Mouse (Mus musculus) MEL-GATA-1-ER (cell line): ENCODE measurements around the gene Olfr1338.
"Not testable (repeated sequence)": the region's sequence is repeated elsewhere in the genome, so short reads cannot be mapped to it uniquely, and the experiment has no call there.

ENCODE experiments used
- DNase-seq: peaks from one replicate; pipeline ENCODE4 v3.0.0-alpha.2; 2012; ENCODE audit warnings: low read depth; ENCODE audit errors: extremely low read depth

Olfr1338 gene

DNA sequence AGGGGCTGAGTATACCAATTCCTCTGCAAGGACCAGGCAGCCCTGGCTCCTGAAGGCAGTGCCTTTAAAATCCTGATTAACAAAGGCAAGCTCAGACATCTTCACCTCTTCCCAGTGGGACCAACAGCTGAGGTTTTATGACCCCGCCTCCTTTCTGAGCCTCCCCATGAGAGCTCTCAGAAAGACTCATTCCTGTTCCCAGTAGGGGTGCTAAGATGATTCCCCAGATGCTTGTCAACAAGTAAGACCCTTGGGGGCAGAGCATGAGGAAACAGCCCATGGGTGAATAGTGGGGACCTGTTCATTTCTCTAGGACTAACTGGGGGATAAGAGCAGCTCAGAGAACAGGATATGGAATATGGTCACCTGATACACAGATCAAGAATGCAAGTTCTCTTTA lies at the start of gene Olfr1338:
Olfr1338 (minus strand) TSS at position 101 of the 400 bp plus-strand sequence.
- no peak for DNase-seq

DNA sequence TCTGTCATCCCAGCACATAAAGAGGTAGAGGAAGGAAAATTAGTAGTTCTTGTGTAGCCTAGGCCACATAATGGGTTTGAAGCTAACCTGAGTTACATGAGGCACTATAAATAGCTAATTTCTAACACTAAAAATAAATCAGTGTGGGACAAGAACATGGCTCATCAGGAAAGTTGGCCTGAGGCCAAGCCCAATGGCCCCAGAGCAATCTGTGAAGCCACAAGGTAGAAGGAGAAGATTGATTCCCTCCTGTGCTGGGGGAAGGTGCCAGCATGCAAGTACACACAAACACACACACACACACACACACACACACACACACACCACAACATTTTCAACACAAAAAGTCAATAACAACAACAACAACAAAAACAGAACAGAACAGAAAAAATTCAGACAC lies 34.3 kb upstream of the Olfr1338 start:
- not testable (repeated sequence) for DNase-seq

- no peak for DNase-seq
Observed at GRCm38 (mm10) chr4:118782486-118782885, 23.9 kb upstream of the Olfr1338 start, which contains the start of gene Olfr1337. TSS of gene Olfr1337 (minus strand) at chr4:118782586.

- no peak for DNase-seq
Observed at GRCm38 (mm10) chr4:118741881-118742280, 16.7 kb downstream of the Olfr1338 start.

GRCm38 (mm10) chr4:118740988-118741698 lies 17.4 kb downstream of the Olfr1338 start:
- DNase-seq: no peak

DNA sequence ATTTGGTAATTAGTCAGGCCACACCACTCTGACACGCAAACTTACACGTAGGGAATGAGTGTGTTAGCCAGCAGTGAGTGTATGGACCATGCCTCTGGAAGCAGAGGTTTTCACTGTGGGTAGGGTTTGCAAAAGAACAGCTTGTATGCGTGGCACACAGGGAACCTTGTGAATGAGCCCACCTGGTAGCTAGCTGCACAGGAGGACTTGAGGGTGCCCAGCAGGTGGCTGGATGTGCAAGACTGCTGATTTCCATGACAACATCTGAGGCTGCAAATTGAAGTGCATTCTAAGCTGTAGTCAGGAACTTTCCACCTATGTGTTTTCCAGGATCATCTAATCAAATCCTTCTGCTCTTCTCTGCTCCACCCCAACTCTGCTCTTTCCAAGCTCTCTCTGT lies 19.0 kb downstream of the Olfr1338 start:
- no peak for DNase-seq

GRCm38 (mm10) chr4:118731875-118732274 lies 26.7 kb downstream of the Olfr1338 start, which contains the start of gene Olfr1339:
TSS of gene Olfr1339 (plus strand) at chr4:118732175.
- no peak for DNase-seq

- DNase-seq: peak; percentile 4
Observed at GRCm38 (mm10) chr4:118721742-118722483, 36.6 kb downstream of the Olfr1338 start.

GRCm38 (mm10) chr4:118719838-118720237 lies 38.7 kb downstream of the Olfr1338 start, which contains the start of gene Olfr1340:
TSS of gene Olfr1340 (plus strand) at chr4:118720138.
- DNase-seq: no peak

DNA sequence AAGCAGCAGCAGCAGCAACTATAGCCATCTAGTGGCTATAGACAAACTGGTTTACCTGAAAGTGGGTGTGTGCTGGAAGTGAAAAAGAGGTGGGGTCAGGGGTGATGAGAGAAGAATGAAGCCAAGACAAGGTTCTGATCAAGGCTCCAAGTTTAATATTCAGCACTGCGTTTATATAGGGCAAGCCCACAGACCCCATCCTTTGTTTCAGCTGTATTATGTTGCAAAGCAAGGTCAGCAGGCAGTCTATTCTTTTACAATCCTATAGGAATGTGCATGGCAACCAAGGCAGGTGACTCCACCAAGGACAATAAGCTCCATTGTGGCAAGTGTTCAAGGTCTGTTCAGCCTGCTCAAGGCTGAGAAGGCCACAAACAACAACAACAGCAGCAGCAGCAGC lies 46.9 kb downstream of the Olfr1338 start:
- DNase-seq: no peak

- no peak for DNase-seq
Observed at GRCm38 (mm10) chr4:118708086-118708485, 50.5 kb downstream of the Olfr1338 start.

GRCm38 (mm10) chr4:118703223-118703622 lies 55.3 kb downstream of the Olfr1338 start, which contains the start of gene Olfr1341:
TSS of gene Olfr1341 (plus strand) at chr4:118703523.
- no peak for DNase-seq
